ENCODE assay signal across 27 mouse cellular contexts in the genomic region with DNA sequence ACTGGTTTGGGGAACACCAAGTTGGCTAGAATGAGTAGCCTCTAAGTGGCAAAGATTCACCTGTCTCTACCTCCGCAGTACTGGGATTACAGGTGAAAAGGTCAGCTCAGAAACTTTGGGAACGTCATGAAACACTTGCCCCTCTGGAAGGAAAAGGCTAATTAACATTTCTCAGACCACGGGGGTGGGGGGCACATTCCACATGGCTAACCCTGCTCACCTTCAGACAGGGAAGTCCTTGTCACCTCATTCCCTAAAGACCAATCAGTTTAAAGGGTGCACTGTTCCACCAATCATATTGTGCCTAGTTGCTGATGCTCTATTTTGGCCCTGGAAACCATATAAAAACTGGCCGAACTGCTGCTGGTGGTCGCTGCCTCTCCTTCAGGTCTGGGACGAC.
"Had no signal": no experiment of that assay in that cellular context is flagged by ENCODE, and none has a peak within 500 bp of the region (broad histone marks: within the 10 kb centered on the region; RNA-seq: fewer than 3 reads in every experiment).

No protein-coding gene starts in this region.

- H3K4me3 ChIP-seq: heart, adult 2 months; heart, embryonic 13.5 days; heart, embryonic 15.5 days; hindbrain, embryonic 13.5 days; hindbrain, embryonic 15.5 days; kidney, embryonic 15.5 days; limb, embryonic 13.5 days; limb, embryonic 15.5 days; liver, embryonic 12.5 days had no signal

- H3K9ac ChIP-seq: heart, embryonic 13.5 days; heart, embryonic 15.5 days; hindbrain, embryonic 13.5 days; hindbrain, embryonic 15.5 days; kidney, embryonic 15.5 days; limb, embryonic 13.5 days; limb, embryonic 15.5 days; liver, embryonic 12.5 days; liver, embryonic 14.5 days had no signal

- H3K4me1 ChIP-seq: heart, embryonic 13.5 days; heart, embryonic 15.5 days; liver, embryonic 12.5 days had no signal

- H3K4me2 ChIP-seq: heart, embryonic 11.5 days; heart, embryonic 13.5 days; heart, embryonic 15.5 days; hindbrain, embryonic 13.5 days; hindbrain, embryonic 15.5 days; kidney, embryonic 15.5 days; limb, embryonic 13.5 days; limb, embryonic 15.5 days; liver, embryonic 12.5 days had no signal

- DNase-seq: gastrocnemius, postnatal 14 days; gastrocnemius, postnatal 36 days; heart, adult 11 months; heart, adult 2 months; heart, postnatal 14 days; heart, postnatal 36 days; kidney, adult 11 months; kidney, adult 2 months; kidney, adult 9 months; kidney, postnatal 14 days; kidney, postnatal 36 days; layer of hippocampus, adult 9-11 months; layer of hippocampus, postnatal 36 days; left cerebral cortex, postnatal 4 days had no signal

- H3K9me3 ChIP-seq: heart, embryonic 13.5 days; heart, embryonic 15.5 days; hindbrain, embryonic 13.5 days; hindbrain, embryonic 15.5 days; kidney, embryonic 15.5 days; limb, embryonic 13.5 days; limb, embryonic 15.5 days; liver, embryonic 12.5 days had no signal

- ATAC-seq: hindbrain, postnatal 0 days; intestine, embryonic 16.5 days; liver, embryonic 12.5 days had no signal

- H3K27me3 ChIP-seq: heart, embryonic 15.5 days; hindbrain, embryonic 13.5 days; limb, embryonic 13.5 days; limb, embryonic 15.5 days; liver, embryonic 12.5 days had no signal

- H3K27ac ChIP-seq: heart, adult 2 months; heart, embryonic 13.5 days; heart, embryonic 15.5 days; hindbrain, embryonic 13.5 days; hindbrain, embryonic 15.5 days; hindbrain, postnatal 0 days; kidney, embryonic 15.5 days; kidney, postnatal 0 days; limb, embryonic 13.5 days; limb, embryonic 15.5 days; liver, embryonic 12.5 days; liver, embryonic 14.5 days had no signal

- H3K36me3 ChIP-seq: heart, embryonic 13.5 days; heart, embryonic 15.5 days; hindbrain, embryonic 13.5 days; hindbrain, embryonic 15.5 days; kidney, embryonic 15.5 days; limb, embryonic 13.5 days; limb, embryonic 15.5 days; liver, embryonic 12.5 days had no signal
